Mouse (Mus musculus) heart, adult 2 months (tissue): ENCODE data around the gene Nfs1. TPM values are rescaled to one million over a fixed set of nuclear protein-coding genes. Genes with fewer than 3 reads are reported as not detected.
A peak's percentile ranks its signal among the peaks of the same experiment; 100 is the strongest.
"Not testable (repeated sequence)": the region's sequence is repeated elsewhere in the genome, so short reads cannot be mapped to it uniquely, and the experiment has no call there.

Source experiments
- DNase-seq, 2 experiments: peaks; one replicate each; pipeline ENCODE4 v3.0.0; 2021
- H3K27ac ChIP-seq: fragments of 200-600 bp; 2 replicates; pipeline ENCODE4 v1.8.1; 2022
- H3K27me3 ChIP-seq: fragments of 200-500 bp; 2 replicates; pipeline ENCODE4 v1.6.1; 2012; ENCODE audit warnings: mild to moderate bottlenecking, low read length, inconsistent platforms, mixed read lengths; ENCODE audit not compliant: control insufficient read depth, insufficient read depth
- H3K36me3 ChIP-seq: fragments of 200-500 bp; 2 replicates; pipeline ENCODE4 v1.6.1; 2012; ENCODE audit warnings: low read length, inconsistent platforms; ENCODE audit not compliant: control insufficient read depth, insufficient read depth
- H3K4me1 ChIP-seq: fragments of 200-500 bp; 2 replicates; pipeline ENCODE4 v1.6.1; 2011; ENCODE audit warnings: low read length; ENCODE audit not compliant: control insufficient read depth, insufficient read depth
- H3K4me3 ChIP-seq: fragments of 200-600 bp; 2 replicates; pipeline ENCODE4 v1.8.1; 2022
- H3K79me2 ChIP-seq: fragments of 200-500 bp; replicated peaks from 2 replicates; pipeline ENCODE4 v1.6.1; 2012; ENCODE audit warnings: mild to moderate bottlenecking, inconsistent platforms, low read length, moderate library complexity, mixed read lengths; ENCODE audit not compliant: control insufficient read depth, insufficient read depth
- H3K9ac ChIP-seq: fragments of 200-500 bp; 2 replicates; pipeline ENCODE4 v1.6.1; 2012; ENCODE audit warnings: low read depth, mild to moderate bottlenecking, control low read depth, inconsistent platforms, low read length, mixed read lengths
- CTCF ChIP-seq: fragments of 200-600 bp; IDR thresholded peaks from 2 replicates; pipeline ENCODE4 v1.8.1; 2022; ENCODE audit warnings: antibody characterized with exemption, mild to moderate bottlenecking, moderate library complexity
- EP300 ChIP-seq: fragments of 200-500 bp; IDR thresholded peaks from 2 replicates; pipeline ENCODE4 v1.6.1; 2011; ENCODE audit warnings: low read depth, low read length, control low read depth; ENCODE audit not compliant: insufficient read depth
- POLR2A ChIP-seq: fragments of 200-500 bp; IDR thresholded peaks from 2 replicates; pipeline ENCODE4 v1.6.1; 2011; ENCODE audit warnings: mild to moderate bottlenecking, low read depth, low read length, control low read depth; ENCODE audit not compliant: insufficient read depth
- WGBS: fragments of 180-500 bp; shearing (Covaris S2); methylation state at CpG from one replicate; pipeline ENCODE4 v1.1.7; 2018; 5-methylcytosine and 5-hydroxymethylcytosine counted together
- intact Hi-C: fragments of 180-260 bp; cut with DNase I; formaldehyde crosslinking; loops from one replicate; pipeline ENCODE4 v1.15.1; 2025
- polyA plus RNA-seq: library from polyadenylated mRNA; depleted of rRNA; stranded (reverse); fragments of >200 nt; gene quantifications from 2 replicates; pipeline ENCODE4 v1.2.3, GENCODE M21; 2012
- total RNA-seq, 2 experiments: library from RNA; stranded (reverse); gene quantifications; 2 replicates each; pipeline ENCODE4 v1.2.3; 2021

Nfs1 gene
- total and polyA plus RNA-seq, 3 experiments, result 81.4 to 96.6 (median 83.7) TPM

DNA sequence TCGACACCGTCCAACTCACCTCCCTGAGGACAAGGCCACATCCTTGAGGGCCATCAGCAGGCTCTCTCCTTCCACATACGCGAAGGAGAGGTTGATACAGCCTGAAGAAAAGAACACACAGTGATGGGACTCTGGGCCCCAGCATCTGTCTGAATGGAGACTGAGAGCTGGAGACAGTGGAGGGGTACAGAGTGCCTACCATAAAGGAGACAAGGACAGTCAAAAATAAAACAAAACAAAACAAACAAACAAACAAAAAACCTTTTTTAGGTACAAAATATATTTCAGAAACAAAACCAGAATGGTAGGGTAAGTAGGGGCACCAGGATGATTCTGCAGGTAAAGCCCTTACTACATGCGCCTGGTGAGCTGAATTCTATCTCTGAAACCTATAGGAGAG, 17.0 kb downstream of the Nfs1 start, which contains the start of gene Gm28036:
Gene Gm28036, minus strand, starts transcription at position 101 of the 400 bp plus-strand sequence.
- no peak for DNase-seq
- Histone ChIP-seq H3K27me3 (no peaks in the 10 kb centered on the region), H3K9ac (no peak within 1 kb of the TSS), H3K27ac (no peak within 1 kb of the TSS), H3K36me3 (no peaks in the 10 kb centered on the region), H3K4me1 (no peaks in the 10 kb centered on the region), H3K4me3 (no peak within 1 kb of the TSS), H3K79me2 (no peaks in the 10 kb centered on the region)
- intact Hi-C loops, result no loop called here
- TF ChIP-seq EP300, result no peak
- TF ChIP-seq CTCF, result no peak
- TF ChIP-seq POLR2A, result no peak
- 91% methylated on average over 5 of the region's 5 CpGs for WGBS

- Histone ChIP-seq H3K27me3 (no peaks in the 10 kb centered on the region), H3K4me3 (no peak overlapping the region), H3K79me2 (no peaks in the 10 kb centered on the region), H3K4me1 (no peaks in the 10 kb centered on the region), H3K9ac (no peak overlapping the region), H3K36me3 (no peaks in the 10 kb centered on the region), H3K27ac (no peak overlapping the region)
- 90% methylated on average over 5 of the region's 5 CpGs for WGBS
- intact Hi-C loops, result no loop called here
- TF ChIP-seq EP300 (no peak), CTCF (no peak), POLR2A (no peak)
- DNase-seq, result no peak
Measured at GRCm38 (mm10) chr2:156123731-156124130, 20.3 kb downstream of the Nfs1 start.

DNA sequence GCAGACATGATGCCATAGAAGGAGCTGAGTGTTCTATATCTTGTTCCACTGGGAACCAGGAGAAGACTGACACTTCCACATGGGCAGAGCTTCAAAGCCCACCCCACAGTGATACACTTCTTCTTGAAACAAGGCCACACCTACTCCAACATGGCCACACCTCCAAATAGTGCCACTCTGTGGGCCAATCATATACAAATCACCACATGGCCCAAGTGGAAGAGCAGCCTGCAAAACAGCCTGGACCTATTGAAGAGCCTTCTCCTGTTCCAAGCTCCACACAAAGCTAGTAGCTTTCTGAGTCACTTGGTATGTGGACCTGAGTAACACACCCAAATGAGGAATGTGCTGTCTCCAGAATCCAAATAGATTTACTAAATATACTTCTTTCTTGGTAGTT, 24.4 kb downstream of the Nfs1 start:
- no peak for DNase-seq
- no peak overlapping the region for H3K4me3 ChIP-seq
- TF ChIP-seq CTCF (no peak), POLR2A (no peak), EP300 (no peak)
- H3K9ac ChIP-seq, result no peak overlapping the region
- no peaks in the 10 kb centered on the region for H3K4me1 ChIP-seq
- no peaks in the 10 kb centered on the region for H3K27me3 ChIP-seq
- no peaks in the 10 kb centered on the region for H3K36me3 ChIP-seq
- intact Hi-C loops, result no loop called here
- no peak overlapping the region for H3K27ac ChIP-seq
- no peaks in the 10 kb centered on the region for H3K79me2 ChIP-seq

- Histone ChIP-seq H3K9ac (peak overlapping the region; percentile 57; the same call in 1 of the 2 replicates), H3K4me3 (peak overlapping the region; percentile 96), H3K36me3 (peaks cover 10% of the 10 kb centered on the region), H3K27ac (peak overlapping the region; percentile 98)
- intact Hi-C loops, result loop anchor here (5.0 kb wide), 1 partner anchor 45 kb away; the partner anchor contains the start of gene Spag4
- not testable (repeated sequence) for DNase-seq, H3K4me1 ChIP-seq, H3K27me3 ChIP-seq, H3K79me2 ChIP-seq
- WGBS, result 14% methylated on average over 5 of the region's 5 CpGs
- TF ChIP-seq POLR2A, result peak; percentile 29; the same call in 1 of the 2 replicates
Measured at GRCm38 (mm10) chr2:156112080-156112423, 31.9 kb downstream of the Nfs1 start.

DNA sequence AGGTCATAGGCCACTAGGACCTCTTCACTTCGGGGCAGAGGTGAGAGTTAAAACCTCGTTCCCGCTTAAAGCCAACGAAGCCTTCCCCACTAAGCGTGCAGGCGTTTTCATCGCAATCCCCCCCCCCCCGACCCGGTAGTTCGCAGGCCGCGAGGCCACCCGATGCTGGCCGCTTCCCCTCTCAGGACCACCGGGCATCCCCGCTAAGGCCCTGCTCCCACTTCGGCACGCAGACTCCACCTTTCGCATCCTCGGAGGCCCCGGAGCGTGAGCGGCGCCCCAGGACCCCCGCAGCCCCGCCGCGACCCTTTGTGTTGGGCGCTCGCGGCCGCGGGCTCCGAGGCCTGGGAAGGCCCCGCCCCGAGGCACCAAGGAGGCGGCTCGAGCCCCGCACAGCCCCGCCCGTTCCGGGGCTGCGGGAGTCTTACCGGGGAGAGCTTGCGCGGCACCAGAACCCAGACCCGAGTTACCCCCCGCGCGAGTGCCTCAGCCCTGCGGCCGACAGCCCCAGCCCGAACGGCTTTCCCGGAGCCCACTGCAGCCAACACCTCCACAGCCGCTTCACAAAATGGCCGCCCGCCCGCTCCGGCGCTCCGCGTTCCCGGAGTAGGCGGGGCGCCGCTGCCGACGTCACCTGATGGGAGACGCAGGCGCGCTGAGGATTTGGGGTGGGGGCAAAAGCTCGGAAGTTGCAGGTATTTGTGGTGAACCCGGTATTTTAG, 32.5 kb downstream of the Nfs1 start, which contains the start of the genes Cpne1 and Rbm12:
Gene Cpne1, minus strand, starts transcription at position 608 of the 722 bp plus-strand sequence.
Gene Rbm12, minus strand, starts transcription at position 621 of the 722 bp plus-strand sequence.
- Histone ChIP-seq H3K27ac (peak within 1 kb of the TSS; percentile 98), H3K79me2 (peaks cover 5% of the 10 kb centered on the region), H3K9ac (peak within 1 kb of the TSS; percentile 87), H3K4me1 (peaks cover 1% of the 10 kb centered on the region; the same call in 1 of the 2 replicates), H3K4me3 (peak within 1 kb of the TSS; percentile 96), H3K36me3 (peaks cover 14% of the 10 kb centered on the region), H3K27me3 (no peaks in the 10 kb centered on the region)
- no peak for TF ChIP-seq CTCF
- TF ChIP-seq POLR2A, result peak; percentile 84
- 0 out of 2 replicates have a peak, but pooled peaks have one; percentile 21 for TF ChIP-seq EP300
- peak; percentile 94 to 96 for DNase-seq
- WGBS, result under 1% methylated on average over 74 of the region's 74 CpGs
- intact Hi-C loops, result loop anchor here (5.0 kb wide), 1 partner anchor 44 kb away; the partner anchor contains the start of gene Spag4
